Mouse (Mus musculus) inflammation-experienced regulatory T-cells, adult 6 months (primary cell): ENCODE measurements around the gene Dact2. TPM values are rescaled to one million over a fixed set of nuclear protein-coding genes. Genes with fewer than 3 reads are reported as not detected.

Source experiments
- ATAC-seq: one replicate; pipeline ENCODE4 v1.8.0; 2017
- polyA plus RNA-seq, 3 experiments: library from polyadenylated mRNA; unstranded; fragments of 100-300 nt; shearing (Covaris generic); gene quantifications; one replicate each; pipeline ENCODE4 v1.2.1; 2017

Dact2 gene
- polyA plus RNA-seq, 3 experiments from 2014 or later: 0.11 TPM; not detected in 2

- ATAC-seq: no peak
Measured at GRCm38 (mm10) chr17:14212796-14213195, 8.7 kb upstream of the Dact2 start.

GRCm38 (mm10) chr17:14207093-14207561 lies 3.0 kb upstream of the Dact2 start:
- no peak for ATAC-seq

GRCm38 (mm10) chr17:14206062-14206461 lies 2.0 kb upstream of the Dact2 start:
- no peak for ATAC-seq

- ATAC-seq: no peak
Measured at GRCm38 (mm10) chr17:14205236-14205635, 1.1 kb upstream of the Dact2 start.

GRCm38 (mm10) chr17:14203121-14203941 lies 773 bp downstream of the Dact2 start:
- no peak for ATAC-seq

- no peak for ATAC-seq
Measured at GRCm38 (mm10) chr17:14202291-14203030, 1.6 kb downstream of the Dact2 start.

GRCm38 (mm10) chr17:14201281-14201787 lies 2.8 kb downstream of the Dact2 start:
- ATAC-seq: no peak

- ATAC-seq: no peak
Measured at GRCm38 (mm10) chr17:14200206-14200605, 3.9 kb downstream of the Dact2 start.

GRCm38 (mm10) chr17:14199621-14200020 lies 4.5 kb downstream of the Dact2 start:
- ATAC-seq: no peak

GRCm38 (mm10) chr17:14192924-14193323 lies 11.2 kb downstream of the Dact2 start:
- ATAC-seq: no peak

GRCm38 (mm10) chr17:14192432-14192831 lies 11.7 kb downstream of the Dact2 start:
- ATAC-seq: no peak

GRCm38 (mm10) chr17:14188455-14188854 lies 15.6 kb downstream of the Dact2 start:
- no peak for ATAC-seq

GRCm38 (mm10) chr17:14187096-14187495 lies 17.0 kb downstream of the Dact2 start:
- no peak for ATAC-seq

GRCm38 (mm10) chr17:14186176-14186575 lies 17.9 kb downstream of the Dact2 start:
- ATAC-seq: no peak

- no peak for ATAC-seq
Measured at GRCm38 (mm10) chr17:14184192-14184814, 19.8 kb downstream of the Dact2 start.

- no peak for ATAC-seq
Measured at GRCm38 (mm10) chr17:14183717-14184116, 20.4 kb downstream of the Dact2 start.

GRCm38 (mm10) chr17:14182860-14183259 lies 21.2 kb downstream of the Dact2 start:
- no peak for ATAC-seq

- ATAC-seq: no peak
Measured at GRCm38 (mm10) chr17:14178911-14179310, 25.2 kb downstream of the Dact2 start.

GRCm38 (mm10) chr17:14178475-14178874 lies 25.6 kb downstream of the Dact2 start:
- ATAC-seq: no peak

GRCm38 (mm10) chr17:14178049-14178448 lies 26.1 kb downstream of the Dact2 start:
- no peak for ATAC-seq

- no peak for ATAC-seq
Measured at GRCm38 (mm10) chr17:14177018-14177417, 27.1 kb downstream of the Dact2 start.

GRCm38 (mm10) chr17:14175704-14176103 lies 28.4 kb downstream of the Dact2 start:
- ATAC-seq: no peak

GRCm38 (mm10) chr17:14175019-14175418 lies 29.1 kb downstream of the Dact2 start:
- ATAC-seq: no peak
